Mouse (Mus musculus) spleen, postnatal 36 days (tissue): ENCODE data around the gene Acot6.
A peak's percentile ranks its signal among the peaks of the same experiment; 100 is the strongest.

Experiments used
- DNase-seq, 2 experiments: peaks; one replicate each; pipeline ENCODE4 v3.0.0; 2022; ENCODE audit warnings: low spot score in 2 of 2, mixed read lengths in 1 of 2

Gene Acot6

DNA sequence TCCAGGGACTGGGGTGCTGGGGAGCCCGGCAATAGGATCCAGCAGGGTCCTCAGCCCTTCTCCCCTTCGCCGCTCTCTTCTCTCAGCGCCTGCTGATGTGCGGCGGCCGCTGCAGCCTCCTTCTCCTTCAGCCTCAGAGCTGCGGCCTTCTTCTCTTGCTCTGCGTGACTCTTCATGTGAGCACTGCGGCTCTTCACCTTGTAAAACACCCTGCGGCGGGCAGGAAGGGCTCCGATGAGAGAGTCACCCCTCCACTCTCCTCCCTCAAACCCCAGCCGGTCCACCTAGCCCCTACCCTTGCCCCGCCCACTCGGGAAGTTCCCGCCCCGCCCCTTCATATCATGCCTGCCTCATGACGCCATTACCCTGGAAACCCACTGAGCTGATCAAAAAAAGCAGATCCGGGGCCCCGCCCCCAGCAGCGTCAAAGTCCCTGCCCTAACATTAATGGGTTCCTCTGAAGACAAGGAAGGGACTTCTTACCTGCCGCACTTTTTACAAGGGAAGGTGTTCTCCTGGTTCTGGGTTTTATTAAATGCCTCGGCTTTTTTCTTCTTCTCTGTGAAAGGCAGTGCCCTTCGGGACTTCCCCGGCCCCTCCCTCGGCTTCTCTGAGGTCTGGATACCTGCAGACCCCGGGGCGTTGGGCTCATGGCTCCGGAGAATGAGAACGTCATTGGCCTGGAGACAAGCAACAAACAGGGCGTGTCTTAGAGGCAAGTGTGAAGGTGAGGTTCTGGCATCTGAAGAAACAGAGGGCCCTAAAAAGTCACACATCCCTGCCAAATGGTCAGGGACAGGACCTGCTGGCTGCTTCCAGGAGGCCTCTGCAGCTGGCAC lies 52.1 kb downstream of the Acot6 start:
- DNase-seq: peak in 1 of 2 experiments; percentile 47

DNA sequence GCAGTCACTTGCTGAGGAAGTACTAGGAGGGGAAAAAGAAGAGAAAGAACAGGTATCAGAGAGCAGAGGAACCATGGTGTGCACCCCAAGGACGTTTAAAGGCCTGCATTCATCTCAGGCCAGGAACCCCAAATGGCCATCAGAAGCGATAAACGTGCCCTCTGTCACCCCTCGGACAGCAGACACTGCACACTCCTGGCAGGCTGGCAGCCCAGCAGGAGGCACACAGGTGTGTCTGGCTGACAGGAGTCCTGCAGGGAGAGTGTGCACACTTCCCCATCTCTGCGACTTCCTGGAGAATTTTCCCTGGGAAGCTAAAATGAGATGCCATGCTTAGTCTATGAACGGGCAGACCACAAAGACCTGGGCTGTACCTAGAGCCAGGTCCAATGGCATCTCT lies 53.0 kb downstream of the Acot6 start:
- no peak for DNase-seq

DNA sequence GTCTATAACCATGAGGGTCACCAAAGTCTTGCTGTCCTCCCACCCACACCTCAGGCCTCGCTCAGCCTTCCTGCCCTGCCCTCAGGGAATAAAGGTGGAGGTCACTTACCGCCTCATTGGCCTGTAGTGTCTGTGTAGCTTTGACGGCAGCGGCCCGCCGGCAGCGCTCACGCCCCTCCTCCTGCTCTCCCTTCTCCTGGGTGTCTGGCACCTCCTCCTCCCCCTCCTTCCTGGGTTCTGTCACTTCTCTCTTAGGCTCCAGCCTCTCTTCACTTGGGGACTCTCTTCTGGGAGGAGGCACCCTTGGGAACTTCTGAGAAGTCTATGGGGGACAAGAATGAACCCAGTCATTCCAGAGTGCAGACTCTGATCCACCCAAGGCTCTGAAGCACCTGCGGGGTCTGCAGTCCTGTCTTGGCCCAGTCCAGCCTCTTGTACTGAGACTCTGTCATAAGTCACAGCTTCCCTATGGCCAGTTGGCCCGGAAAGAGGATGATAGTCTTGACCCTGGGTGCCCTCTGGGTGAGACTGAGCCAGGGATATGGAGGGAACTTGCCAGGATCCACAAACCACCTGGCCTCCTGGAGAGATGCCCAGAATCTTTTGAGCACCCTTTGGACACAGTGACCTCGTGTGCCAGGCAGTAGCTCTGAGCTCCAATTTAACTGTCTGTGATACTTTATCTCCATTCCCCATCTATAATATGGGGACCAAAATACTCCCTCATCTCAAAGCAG lies 54.5 kb downstream of the Acot6 start:
- no peak for DNase-seq

DNA sequence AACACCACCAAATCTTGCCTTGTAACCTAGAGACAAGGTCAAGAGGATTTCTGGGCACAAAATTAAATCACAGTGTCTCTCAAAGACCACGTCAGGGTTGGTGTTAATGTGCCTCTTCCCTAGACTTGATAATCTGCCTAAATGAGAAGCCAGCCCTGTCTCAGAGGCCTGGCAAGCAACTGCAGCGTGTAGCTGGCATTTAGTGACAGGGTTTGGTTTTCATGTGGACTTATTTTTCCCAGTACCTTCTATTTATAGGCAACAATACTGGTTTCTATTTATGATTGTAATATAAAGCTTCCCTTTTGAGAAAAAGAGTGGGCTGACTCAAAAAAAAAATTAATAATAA lies 55.0 kb downstream of the Acot6 start:
- no peak for DNase-seq

DNA sequence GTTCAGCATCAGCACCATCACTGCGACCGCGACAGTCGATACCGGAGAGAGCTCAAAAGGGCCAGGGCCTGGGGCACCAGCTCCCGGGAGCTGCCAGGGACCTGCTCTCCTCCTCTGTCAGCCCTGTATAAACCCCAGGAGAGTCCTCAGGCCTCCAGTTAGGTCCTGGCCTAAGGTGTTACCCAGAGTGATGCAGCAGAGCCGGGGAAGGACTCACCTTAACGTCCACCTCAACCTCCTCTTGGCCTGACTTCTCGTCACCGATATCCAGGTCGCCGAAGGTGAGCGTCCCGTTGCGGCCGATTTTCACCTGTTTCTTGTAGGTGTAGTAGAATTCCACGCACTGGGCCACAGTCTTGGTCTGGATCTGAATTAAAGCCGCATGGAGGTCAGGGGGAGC lies 55.8 kb downstream of the Acot6 start:
- no peak for DNase-seq

DNA sequence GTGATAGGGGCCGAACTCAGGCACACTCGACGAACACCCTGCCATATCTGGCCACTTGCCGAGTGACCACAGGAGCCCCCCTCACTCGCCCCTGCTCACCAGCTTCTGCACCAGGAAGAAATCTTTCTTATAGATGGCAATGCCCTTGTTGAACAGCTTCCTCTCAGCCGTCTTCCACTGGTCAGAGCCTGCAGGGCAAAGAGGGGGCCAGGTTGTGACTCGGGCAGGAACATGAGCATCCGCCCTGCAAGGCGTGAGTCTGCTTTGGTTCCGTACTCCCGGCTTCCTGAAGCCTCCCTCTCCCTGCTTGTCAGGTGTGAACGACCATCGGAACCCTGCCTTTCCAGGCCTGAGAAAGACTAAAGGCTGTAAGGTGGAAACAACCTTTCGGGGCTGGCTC lies 57.7 kb downstream of the Acot6 start:
- DNase-seq: no peak

DNA sequence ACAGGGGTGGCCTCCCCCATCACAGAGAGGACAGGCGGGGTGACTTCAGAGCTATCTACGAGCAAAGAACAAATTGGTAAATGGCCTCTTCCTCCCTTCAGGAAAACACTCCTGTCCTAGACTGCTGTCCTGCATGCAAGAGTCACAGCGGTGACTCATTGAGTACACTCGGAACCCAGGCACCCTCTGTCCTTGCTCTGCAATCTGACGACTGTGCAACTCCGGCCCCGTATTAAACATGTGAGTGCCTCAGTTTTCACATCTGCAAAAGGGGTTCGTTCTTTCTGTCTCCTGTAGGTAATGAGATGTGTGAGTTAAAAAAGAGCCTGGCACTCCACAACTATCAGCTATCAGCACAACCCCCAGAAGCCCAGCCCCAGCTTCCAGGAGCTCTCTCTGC lies 60.0 kb downstream of the Acot6 start:
- DNase-seq: no peak
